Mouse (Mus musculus) cerebellum, adult 18-20 months (tissue): Measurements from ENCODE around the gene 1810055G02Rik.
A peak's percentile ranks its signal among the peaks of the same experiment; 100 is the strongest.

Source experiments
- DNase-seq, 2 experiments: peaks; one replicate each; pipeline ENCODE4 v3.0.0; 2021

The 1810055G02Rik gene

GRCm38 (mm10) chr19:3708078-3709012 lies at the start of gene 1810055G02Rik:
1810055G02Rik (plus strand) TSS chr19:3708293.
- peak; percentile 99 for DNase-seq

- DNase-seq = no peak
Observed at GRCm38 (mm10) chr19:3665510-3665909, 42.6 kb upstream of the 1810055G02Rik start.

- DNase-seq = no peak
Observed at GRCm38 (mm10) chr19:3666632-3667031, 41.5 kb upstream of the 1810055G02Rik start.

- DNase-seq = no peak
Observed at GRCm38 (mm10) chr19:3667155-3667895, 40.8 kb upstream of the 1810055G02Rik start.

GRCm38 (mm10) chr19:3667979-3668378 lies 40.1 kb upstream of the 1810055G02Rik start:
- no peak for DNase-seq

GRCm38 (mm10) chr19:3668551-3668950 lies 39.5 kb upstream of the 1810055G02Rik start:
- no peak for DNase-seq

DNA sequence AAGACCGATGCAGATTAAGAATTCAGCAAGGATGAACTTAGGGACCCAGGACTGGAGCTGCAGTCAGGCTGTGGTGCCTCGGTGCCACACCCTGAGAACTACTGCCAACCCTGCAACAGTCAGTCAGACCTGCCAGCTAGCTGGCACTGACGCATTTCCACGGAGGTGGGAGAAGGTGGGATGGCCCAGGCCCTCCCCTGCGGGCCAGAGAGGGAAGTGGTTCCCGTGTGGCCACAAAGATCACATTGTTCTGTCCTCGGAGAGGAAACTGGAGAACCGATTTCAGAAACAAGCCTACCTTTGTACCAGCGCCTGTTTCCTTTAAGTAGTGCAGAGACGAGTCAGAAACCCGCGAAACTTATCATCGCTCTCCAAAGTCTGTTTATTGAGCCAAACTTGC lies 39.0 kb upstream of the 1810055G02Rik start:
- DNase-seq = no peak

DNA sequence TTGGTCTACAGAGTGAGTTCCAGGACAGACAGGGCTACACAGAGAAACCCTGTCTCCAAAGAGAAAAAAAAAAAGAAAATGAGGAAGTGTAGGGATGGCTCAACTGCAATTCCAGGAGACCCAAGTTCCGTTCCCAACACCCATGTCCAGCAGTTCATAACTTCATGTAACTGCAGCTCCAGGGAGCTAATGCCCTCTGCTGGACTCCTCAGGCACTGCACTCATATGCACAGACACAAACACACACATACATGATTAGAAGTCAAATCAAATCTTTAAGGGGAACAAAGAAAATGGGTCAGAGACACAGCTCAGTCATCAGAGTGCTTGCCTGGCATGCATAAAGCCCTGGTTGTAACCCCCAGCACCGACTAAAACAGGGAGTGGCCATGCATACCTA lies 34.9 kb upstream of the 1810055G02Rik start:
- no peak for DNase-seq

GRCm38 (mm10) chr19:3674122-3674855 lies 33.8 kb upstream of the 1810055G02Rik start:
- DNase-seq = no peak

DNA sequence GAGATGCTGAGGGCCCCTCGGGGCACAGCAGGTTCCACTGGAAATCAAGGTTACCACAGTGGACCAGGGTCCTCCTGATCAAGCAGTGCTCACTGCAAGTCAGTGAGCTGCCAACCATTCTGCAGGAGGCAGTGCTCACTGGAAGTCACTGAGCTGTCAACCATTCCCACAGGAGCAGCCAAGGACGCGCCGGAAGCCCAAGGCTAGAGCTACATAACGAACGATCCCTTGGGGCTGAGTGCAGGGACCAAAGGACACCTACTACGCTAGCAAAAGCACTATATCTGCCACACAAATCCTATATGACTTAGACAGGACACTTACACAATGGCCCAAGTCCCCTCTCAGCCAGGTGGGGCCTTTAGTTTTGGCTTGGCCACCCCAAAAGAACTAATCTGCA lies 27.4 kb upstream of the 1810055G02Rik start:
- no peak for DNase-seq

DNA sequence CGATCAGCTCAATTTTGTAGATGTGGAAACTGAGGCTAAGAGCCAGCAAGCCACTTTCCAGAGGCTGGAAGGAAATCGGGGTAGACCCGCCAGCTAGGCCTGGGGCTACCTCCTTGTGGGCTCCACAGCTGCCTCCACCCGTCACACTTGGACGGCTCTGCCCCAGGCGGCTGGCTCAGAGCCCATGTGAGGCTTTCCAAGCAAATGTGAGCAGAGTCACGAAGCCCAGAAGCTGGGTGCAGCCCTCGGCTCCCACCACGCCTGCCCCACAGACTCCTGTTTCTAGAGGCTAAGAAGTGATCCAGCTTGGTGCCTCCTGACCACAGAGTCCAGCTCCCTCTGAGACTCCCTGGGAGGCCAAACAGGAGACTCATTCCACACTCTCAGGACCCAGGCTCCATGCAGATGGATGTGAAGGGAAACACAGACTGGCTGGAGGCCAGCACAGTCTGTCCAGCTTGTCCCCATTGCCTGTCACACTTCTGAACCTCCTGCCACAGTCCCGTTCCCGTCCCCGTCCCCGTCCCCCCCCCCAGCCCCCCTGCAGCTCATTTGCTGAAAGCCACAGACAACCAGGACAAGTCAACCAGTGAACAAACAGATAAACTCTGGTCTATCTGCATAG lies 26.7 kb upstream of the 1810055G02Rik start:
- peak; percentile 45 to 49 for DNase-seq

DNA sequence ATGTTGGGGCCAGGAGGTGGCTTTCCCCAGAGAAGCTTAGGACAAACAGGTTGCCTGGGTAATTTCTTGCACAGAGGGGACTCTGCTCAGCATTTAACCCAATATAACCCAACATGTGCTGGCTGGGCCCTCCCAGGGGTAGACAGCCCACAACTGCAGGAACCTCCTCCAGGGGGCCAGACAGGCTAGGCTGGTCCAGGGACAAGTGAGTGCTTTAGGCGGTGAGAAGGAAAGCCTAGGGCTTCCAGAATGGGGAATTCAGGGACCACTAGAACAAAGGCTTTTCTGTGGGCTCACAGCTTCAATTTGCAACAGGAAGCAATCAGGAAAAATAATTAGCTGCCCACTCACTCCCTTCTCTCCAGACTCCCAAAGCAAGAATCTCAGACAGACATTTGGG lies 23.7 kb upstream of the 1810055G02Rik start:
- DNase-seq = no peak

DNA sequence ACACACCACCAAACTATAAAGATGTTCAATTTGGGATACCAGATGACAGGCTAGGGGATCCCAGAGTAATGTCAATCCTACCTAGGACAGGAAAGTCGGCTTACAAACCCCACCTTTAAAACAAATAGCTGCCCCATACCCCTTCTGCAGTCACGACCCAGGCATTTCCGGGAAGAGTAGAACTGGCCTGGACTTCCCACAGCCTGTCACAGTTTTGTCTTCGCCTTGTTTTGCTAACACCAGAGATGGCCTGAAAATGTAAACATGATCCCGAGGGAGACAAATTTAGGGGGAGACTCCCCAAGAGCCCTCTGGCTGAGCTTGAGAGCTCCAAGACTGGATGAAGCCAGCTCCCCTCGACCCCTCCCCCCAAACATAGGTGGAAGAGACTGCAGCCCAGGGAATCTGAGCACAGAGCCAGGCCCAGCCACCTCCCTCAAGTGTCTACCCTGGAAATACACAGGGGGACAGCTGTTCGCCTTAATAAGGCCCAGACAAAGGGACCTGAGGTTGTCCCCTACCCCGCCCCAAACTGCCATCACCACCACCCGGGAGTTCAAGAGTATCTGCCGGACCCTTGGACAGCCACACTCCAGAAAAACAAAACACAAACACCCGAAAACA lies 23.0 kb upstream of the 1810055G02Rik start:
- no peak for DNase-seq

GRCm38 (mm10) chr19:3685611-3686214 lies 22.4 kb upstream of the 1810055G02Rik start:
- no peak for DNase-seq

DNA sequence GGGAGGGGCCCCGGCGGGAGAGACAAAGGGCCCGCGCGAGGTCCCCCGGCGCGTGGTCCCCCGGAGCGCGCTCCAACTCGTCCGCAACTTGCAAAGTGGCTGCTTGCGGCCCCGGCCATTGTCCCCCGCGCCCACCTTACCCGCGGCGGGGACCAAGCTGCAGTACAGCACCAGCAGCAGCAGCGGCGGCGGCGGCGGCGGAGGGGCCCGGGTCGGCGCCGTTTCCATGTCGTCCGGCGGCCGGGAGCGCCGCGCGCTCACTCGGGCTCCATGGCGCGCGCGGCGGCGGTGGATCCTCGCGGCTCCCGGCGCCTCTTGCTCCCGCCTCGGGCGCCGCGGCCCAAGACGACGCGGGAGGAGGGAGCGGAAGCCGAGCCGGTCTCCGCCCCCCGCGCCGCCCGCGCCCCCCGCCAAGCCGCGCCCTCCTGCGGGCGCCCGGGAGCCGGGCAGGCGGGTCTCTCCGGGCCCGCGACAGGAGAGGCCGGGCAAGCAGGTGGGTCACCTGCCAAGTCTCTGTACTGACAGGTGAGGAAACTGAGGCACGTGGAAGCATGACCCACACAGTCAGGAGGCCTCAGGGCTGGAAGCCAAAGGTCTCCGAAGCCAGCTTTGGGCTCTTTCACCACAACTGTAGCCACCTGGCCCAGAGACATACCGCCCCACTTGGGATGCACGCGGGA lies 21.7 kb upstream of the 1810055G02Rik start, which contains the start of gene Lrp5:
Gene Lrp5, minus strand, starts transcription at position 350 of the 680 bp plus-strand sequence.
- DNase-seq = no peak

DNA sequence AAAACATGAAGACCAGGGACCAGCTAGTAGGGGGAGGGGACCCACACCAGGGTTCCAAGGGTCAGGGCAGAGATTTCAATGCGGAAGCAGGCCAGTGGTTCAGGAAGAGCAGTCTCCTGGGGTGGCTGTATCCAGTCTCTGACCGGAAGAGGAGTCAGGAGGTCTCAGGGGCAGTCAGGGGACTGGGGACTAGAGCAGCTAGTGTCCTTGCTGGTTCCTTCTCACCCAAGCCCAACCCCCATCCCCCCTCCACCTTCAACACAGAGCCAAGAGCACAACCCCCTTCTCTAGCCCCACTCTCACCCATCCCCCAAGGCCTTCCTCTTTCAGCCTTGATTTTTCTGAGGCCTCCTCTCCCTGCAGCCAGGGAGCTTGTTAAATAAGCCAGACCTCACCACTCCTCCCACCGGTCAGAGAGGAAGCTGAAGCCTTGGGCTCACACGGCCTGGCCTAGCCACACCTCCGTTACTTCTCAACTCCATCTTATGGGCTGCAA lies 20.4 kb upstream of the 1810055G02Rik start:
- no peak for DNase-seq

GRCm38 (mm10) chr19:3691337-3691736 lies 16.8 kb upstream of the 1810055G02Rik start:
- DNase-seq = no peak

DNA sequence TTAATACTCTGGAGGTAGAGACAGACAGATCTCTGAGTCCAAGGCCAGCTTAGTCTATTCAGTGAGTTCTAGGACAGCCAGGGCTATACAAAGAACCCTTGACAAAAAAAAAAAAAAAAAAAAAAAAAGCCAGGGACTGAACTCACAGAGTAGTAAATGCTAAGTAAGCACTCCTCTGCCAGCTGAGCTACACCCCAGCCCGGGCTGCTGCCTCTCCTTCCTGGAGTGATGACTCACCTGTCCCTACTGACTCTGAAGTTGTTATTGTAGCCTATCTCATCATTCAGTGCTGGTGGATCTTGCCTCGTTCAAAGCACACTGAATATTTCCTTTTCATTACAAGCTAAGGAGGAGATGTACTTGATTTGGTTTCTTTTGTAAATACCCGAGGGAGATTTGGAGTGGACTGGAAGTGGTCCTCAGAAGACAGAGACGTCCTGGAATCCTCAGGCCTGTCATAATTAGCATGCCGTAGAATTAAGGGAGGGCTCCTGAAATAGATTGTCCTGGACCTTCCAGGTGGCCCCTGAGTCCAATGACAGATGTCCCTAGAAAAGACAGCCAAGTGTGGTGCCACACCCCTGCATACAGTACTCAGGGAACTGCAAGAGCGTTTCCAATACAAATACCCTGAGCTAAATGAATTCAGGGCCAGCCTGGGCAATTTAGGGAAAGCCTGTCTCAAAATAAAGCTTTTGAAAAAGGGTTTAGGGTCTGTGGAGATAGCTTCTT lies 15.5 kb upstream of the 1810055G02Rik start:
- peak; percentile 32 to 46 for DNase-seq

GRCm38 (mm10) chr19:3694476-3694875 lies 13.6 kb upstream of the 1810055G02Rik start:
- DNase-seq = no peak

DNA sequence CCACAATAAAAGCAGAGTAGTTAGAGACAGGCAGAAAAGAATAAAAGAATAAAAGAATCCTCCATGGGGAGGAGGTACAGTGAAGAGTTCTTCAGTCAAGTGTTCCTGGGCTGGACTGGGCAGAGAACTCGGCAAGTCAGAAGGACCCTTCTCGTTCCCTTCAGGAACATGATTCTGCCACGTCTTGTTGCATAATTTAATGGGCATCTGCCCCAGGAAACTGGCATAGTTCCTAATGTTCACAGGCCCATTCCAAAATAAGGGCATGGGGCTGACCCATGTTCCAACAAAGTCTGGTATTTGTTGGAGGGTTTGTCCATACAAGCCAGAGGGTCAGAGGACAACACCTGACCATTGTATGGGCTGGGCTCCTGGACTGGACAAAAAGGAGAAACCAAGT lies 13.1 kb upstream of the 1810055G02Rik start:
- DNase-seq = no peak
